Mouse (Mus musculus) cerebellum, postnatal 4 days (tissue): Measurements from ENCODE around the gene Fut1.
A peak's percentile ranks its signal among the peaks of the same experiment; 100 is the strongest.
"Not testable (repeated sequence)": the region's sequence is repeated elsewhere in the genome, so short reads cannot be mapped to it uniquely, and the experiment has no call there.

Experiments used
- DNase-seq, 2 experiments: peaks; one replicate each; pipeline ENCODE4 v3.0.0; 2022; ENCODE audit warnings: low spot score in 2 of 2, mixed read lengths in 1 of 2

Fut1 gene

DNA sequence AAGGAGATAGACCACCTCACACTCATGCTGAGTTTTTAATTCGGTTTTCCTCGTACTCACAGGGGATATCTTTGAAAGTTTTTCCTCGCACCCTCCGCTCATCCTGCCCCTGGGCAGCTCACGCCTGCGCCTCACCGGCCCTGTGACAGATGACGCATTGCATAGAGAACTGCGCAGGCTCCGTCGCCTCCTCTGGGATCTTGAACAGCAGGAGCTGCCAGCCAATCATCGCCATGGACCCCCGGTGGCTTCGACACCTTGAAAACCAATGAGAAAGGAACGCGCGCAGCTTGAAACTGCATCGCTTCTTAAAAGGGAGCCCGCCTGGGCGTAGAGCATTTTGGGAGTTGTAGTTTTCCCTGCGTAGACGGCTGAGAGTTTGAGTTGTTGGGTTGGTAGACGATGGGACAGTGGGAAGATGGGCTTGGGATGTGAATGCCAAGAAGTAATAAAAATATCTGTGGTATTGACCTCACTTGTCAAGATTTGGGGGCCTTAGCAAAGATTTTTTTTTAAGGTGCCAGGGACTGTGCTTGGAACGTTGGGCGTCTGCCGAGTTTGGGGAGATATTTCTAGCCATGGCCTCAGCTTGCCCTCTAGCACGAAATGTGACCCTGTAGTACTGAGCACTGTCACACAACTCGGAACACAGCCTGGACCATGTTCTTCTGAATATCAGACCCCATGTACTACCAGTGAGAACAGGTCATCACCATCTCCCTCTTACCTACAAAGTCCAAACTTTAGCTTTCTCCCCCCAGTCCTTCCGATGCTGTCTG, 21.7 kb downstream of the Fut1 start:
- peak; percentile 85 to 95 for DNase-seq

DNA sequence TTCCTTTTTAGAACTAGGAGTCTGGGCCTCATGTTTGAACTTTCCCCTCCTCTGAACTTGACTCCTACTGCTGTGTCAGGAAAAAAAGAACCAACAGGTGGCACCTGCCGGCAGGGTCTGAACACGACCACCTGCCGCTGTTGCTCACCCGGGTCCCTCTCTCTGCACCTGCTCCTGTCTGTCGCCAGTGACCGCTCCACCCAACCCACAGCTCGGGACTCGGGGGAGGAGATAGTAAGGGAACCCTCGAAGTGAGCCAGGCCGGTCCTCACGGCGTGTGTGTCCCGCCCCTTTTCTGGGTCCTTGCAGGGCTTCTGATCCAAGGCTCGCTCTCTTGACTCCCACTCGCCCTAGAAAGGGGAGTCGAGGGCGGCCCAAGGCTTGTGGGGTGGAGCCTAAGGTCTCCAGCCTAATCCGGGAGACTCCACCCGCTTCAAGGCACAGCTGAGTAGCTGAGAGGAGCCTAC, 22.5 kb downstream of the Fut1 start, which contains the start of gene Mamstr:
Gene Mamstr (plus strand): TSS at position 417 of the 467 bp plus-strand sequence.
- no peak for DNase-seq

DNA sequence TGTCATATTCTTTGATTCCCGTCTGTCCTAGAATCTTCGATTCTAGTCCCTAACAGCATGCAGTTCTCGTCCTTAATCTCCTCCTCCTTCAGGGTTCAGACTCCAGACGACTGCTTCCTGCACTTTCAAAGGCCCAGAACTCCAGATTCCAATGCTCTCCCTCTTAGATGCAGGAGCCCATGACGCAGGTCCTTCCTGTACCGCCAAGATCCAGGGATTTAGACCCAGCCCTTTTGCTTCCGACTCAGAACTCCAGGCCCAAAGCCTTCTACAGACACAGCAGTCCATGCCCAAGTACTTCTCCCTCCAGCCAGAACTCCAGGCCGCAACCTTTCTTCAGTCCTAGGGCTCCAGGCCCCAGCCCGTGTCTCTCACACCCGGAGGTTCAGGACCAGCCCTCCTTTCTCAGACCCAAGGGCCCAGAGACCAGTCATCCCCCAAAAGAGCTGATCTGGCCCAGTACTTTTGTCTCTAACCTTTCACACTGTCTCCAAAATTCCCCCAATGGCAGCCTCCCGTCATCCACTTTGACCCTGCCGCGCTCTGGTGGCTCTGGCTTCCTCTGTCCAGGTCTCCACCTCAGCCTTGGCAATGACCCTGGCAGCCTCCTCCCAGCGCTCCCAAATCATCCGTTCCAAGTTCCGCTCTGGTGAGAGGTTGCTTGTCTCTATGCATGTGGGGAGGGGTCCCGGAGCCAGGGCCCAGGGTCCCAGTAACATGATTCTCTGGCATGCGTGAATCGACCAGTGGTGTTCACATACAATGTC, 23.3 kb downstream of the Fut1 start:
- DNase-seq, result no peak

DNA sequence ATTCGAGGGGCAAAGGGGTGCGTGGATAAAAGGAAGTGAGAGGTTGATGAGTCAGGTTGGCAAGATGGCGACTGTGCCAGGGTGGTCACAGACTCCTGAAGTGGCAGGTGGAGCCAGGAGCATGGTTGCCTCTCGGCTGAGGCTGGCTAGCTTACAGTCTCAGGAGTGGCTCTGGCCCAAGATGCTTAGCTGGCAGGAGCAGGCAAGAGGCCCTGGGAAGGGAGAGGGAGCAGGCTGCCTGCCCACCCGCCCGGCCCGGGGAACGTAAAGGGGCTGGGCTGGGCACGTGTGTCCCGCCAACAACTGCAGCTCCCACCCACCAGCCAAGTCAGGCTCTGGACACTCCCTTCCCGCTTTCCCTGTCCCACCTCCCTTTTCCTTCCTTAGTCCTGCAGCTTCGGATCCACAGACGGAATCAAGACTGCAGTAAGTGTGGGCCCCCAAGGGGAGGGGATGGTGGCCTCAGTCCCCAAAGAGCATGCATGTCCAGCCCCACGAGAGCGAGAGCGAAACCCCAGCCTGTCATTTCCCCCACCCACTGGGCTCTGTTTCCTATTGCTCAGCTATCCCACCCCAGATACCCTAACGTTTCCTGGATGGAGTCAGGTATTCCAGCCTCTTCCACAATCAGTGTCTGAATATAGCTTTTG, 24.4 kb downstream of the Fut1 start:
- DNase-seq, result peak in 1 of 2 experiments; percentile 48

DNA sequence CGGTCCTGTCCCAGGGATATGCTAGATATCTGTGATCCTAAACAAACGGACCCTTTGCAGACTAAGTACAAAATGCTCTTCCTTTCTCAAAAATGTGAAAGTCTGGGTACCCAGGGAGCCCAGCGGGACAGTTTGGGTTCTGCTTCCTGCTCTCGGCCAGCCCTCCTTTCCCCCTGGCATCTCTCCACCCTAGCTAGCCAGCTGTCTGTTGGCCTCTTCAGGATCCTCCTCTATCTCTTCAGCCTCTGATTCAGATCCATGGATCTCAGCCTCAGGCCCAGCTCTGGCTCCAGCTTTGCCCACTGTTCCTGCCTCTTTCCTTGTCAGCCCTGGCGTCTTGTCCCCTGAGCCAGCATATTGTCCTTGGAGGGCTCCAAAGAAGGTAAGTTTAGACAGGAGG, 25.0 kb downstream of the Fut1 start:
- DNase-seq, result peak in 1 of 2 experiments; percentile 38

DNA sequence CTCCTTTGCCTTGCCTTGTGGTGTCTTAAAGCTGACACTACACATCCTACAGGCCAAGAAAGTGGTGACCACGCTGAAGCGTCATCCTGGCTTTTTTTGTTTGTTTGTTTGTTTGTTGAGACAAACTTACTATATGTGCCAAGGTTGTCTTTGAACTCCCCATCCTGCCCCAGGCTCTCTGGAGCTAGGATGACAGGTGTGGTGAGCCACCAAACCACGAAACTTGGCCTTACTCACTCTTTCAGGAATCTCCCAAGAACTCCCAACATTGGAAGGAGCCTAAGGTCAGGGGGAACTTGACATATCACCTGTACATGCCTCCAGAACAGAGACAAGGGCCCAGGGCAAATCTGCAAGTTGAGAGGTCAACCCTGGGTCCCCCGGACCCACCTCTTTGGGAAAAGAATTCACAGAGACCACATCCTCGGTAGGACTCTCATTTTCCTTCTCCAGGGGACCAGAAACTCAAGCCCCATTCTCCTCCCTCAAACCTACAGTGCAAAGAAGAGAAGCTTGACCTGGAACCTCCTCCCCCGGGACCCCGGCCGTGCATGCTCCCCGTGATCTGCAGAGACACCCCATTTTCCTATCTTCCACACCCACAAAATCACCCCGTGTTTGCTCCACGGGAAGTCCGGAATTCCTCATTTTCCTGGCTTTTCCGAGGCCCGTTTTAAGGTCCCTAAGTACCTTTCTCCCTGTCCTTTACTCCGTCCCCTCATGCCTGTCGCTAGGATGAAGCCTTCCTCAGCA, 25.6 kb downstream of the Fut1 start:
- DNase-seq, result no peak

DNA sequence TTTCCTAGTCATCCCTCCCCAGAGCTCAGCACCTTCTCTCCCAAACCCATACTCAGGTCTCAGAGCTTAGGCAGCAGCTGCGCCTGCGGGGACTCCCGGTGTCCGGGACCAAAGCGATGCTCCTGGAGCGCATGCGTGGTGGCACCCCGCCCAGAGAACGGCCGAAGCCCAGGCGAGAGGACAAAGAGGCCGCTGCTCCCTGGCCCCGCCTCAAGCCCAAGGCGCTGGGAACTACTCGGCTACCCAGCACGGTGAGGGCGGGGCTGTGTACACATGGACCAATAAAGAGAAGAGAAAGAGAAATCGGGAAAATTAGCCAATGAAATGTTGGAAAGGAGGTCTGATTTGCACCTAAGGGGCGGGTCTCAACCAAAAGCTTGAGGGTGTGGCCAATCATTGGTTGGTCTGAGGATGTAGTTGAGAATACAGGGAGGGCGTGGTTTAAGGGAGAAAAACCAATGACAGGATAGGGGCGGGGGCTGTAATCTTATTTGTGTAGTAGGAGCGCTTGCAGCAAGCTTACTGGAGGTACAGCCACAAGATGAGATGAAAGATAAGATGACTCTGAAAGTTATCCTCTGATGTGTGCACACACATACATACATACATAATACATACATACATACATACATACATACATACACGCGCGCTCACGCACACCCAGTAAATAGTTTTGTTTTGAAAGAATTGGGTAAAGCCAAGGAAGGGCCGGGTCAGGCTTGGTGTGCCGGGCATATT, 26.5 kb downstream of the Fut1 start:
- peak; percentile 87 to 96 for DNase-seq

DNA sequence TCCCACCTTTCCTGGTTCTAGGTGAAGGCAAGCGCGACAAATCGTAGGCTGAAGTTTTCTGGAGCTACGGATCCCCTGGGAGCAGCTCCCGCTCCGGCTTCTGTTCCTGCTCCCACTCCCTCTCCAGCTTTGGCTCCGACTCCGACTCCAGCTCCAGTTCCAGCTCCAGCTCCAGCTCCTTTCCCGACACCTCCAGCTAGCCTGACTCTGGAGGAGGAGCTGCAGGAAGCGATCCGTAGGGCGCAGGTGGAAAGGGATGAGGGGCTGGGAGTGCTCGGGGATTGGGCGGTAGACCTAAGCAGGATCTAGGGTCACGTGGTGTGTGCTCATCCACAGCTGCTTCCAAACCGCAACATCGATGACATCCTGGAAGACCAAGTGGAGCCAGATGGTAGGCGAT, 27.1 kb downstream of the Fut1 start:
- peak in 1 of 2 experiments; percentile 58 for DNase-seq

DNA sequence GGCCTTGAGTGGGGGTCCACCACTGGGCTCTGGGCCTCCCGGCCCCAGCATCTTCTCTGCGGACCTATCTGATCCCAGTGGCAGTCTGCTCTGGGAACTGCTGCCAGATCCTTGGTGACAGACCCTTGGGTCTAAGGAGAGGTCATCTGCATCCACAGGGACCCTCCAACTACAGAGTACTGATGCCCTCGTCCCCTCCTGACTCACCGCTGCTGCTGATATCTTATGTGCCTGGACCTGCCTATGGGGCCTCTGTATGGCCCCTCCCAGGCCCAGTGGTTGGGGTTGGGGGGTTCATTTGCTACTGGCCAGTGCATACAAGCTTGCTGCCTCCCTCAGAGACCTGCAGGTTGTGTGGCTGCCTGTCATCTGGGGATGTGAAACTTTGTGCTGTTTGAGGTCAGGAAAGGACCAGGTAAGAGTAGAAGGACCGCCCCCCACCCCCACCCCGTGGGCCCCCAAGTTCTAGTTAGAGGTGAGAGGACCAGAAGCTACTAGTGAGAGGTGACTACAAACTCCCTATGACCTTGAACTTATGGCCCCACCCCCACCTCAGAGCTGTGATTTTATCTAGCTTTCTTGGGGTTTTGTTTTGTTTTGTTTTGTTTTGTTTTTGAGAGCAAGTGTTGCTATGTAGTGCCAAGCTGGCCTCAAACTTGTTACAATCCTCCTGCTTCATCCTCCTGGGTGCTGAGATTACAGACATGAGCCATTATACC, 27.9 kb downstream of the Fut1 start:
- no peak for DNase-seq

DNA sequence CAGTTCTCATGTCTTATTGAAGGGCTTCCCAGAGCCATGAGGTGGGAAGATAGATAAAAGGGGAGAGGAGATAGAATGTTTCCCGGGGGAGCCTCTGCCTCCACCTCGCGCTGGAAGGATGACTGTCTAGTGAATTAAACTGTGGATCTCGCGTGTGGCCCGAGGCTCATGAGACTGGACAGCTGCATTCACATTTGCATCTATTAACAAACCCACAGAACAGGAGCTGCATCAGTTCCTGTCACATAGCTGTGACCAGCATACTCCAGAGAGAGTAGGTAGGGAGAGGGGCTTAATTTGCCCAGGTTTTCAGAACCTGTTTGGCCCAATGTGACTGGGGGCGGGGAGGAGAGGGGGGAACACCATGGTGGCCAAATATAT, 28.5 kb downstream of the Fut1 start:
- no peak for DNase-seq

DNA sequence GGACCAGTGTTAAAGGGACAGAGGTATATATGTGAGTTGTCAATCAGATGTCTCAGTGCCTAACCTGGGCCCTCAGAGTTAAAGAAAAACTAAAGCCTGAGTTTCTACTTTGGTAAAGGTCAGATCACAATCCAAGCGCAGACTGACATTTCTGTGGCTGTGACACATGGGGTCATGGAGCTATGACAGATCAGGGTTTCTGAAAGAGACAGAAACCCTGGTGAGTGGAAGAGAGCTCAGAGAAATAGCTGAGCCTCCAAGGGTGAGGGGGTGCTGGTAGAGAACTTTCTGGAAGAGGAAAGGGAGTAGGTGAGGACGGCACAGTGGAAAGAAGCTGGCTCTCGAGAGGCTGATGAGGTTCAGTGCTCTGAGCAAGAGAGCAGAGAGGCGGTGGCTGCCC, 29.6 kb downstream of the Fut1 start:
- DNase-seq, result no peak

DNA sequence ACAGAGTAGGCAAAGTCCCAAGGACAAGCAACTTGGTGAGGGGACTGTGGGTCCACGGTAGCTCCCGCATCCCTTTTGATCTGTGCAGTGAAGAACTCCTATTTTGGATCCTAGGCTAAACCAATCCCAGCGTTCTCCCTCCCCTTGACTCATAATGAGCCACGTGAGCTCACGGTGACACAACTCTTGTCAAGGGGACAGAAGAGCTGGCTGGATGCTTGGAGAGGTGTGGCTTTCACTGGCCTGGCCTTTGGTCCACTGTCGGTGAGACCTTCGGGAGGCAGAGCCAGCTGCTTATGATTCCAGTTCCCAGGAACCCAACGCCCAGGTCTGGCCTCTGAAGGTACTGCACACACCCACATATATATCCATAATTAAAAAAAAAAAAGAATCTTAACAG, 32.3 kb downstream of the Fut1 start:
- DNase-seq, result no peak

DNA sequence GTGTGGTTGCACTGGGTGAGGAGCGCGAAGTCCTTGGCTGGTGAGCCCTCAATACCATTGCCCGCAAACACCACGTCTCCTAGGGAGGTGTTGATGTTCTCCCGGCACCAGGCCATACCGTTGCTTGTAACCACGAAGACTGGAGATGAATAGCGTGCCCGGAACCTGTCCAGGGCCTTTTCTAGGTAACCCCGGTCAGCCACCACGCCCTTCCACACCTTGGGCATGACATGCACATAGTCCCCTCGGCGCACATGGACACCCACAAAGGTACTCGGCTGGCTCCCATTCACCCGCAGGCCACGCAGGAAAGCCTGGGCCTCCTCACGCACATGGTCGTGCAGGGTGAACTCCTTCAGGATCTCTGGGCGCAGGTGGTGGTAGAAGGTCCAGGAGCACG, 33.4 kb downstream of the Fut1 start:
- DNase-seq, result not testable (repeated sequence)

DNA sequence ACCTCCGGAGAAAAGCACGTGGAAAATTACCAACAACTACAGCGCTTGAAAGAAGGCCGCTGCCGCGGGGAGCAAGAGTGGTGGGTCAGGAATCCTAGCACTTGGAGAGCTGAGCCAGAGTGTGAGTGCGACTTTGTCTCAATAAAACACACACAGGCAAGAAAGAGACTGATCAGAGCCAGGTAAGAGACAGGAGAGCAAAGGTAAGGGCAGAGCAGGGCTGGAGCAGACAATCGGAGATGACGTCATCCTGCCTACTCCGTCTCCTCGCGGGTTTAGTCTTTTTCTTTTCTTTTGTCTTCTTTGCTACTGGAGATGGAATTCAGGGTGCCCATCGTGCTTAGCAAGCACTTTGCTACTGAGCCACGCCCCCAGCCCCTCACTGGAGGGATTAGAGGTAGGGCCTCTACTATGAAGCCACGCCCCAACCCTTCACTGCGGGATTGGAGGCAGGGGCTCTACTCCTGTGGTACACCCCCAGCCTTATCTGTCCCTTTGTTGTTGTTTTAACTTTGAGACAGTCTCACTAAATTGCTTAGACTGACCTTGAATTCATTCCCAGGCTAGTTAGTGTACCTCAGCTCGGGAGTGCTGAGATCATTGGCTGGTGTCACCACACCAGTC, 37.4 kb downstream of the Fut1 start:
- no peak for DNase-seq

DNA sequence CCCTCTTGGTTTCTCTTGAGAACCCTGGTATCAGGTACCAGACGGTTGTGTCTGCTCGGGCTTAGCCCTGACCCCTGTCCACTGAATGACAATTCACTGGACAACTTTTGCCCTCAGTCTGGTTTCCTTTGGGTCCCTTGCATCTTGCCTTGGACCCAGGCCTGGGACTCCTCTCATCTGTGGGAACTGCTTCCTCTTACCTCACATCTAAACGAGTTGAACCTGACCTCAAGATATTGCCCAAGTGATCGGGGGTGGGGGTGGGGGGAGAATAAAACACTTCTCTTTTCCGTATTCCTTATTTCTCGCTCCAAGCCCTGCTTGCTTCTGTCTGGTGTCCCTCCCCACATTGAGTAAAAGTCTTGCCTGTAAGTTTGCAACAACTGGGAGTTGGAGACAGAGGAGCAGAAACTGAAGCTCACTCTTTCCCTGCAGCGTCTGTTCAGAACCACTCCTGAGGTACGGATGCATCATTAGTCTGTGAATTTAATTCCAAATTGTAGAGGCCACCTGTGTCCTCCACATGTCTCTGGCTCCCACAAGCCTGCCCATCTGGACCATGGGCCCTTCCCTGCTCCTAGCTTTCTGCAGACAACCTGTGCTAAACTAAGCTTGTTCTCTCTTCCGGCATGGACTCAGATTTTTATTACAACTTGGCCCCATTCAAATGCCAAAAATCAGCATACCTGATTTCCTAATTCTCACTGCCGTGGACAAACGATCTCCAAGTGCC, 43.8 kb downstream of the Fut1 start:
- DNase-seq, result no peak

DNA sequence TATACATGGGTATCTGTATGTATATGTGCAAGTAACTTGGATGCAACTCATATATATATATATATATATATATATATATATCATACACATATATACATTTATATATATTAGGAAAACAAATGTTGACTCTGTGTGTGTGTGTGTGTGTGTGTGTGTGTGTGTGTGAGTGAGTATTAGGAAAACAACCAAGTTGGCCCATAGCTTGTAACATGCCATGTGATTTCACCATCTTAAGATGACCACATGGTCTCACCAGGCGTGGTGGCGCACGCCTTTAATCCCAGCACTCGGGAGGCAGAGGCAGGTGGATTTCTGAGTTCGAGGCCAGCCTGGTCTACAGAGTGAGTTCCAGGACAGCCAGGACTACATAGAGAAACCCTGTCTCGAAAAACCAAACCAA, 44.6 kb downstream of the Fut1 start:
- not testable (repeated sequence) for DNase-seq

DNA sequence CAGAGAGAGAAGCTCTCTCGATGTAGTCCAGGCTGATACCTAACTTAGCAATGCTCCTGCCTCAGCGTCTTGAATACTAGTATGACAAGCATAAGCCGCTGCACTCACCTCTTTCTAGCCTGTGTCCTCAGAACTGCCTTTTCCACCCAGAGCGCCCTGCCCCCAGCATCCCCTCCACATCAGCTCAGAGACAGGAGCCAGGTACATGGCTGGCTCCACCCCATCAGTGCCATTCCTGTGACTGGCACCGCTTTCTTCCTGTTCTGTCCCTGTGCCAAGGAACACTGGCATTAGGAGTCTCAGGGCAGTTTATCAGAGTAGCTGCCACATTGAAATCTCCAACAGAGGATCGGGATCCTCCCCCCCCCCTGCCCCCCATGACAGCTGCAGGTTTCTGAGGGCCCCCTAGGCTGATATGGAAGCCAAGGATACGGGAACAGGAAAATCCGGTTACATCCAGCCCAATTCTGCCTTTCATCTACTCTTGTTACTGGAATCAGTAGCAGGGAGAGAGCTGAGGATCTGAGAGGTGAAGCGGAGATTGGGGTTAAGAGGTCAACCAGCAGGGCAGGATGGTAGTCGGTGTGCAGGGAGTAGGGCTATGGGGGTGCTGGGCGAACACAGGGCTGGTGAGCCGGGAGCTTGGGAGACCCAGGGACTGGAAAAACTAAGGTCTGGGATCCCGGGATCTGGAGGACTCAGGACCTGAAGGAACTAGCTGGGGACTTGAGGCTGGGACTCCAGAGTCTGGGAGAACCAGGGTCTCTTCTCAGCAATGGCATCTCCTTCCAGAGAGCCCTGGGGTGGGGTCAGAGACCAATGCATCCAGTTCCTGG, 48.4 kb downstream of the Fut1 start:
- no peak for DNase-seq

DNA sequence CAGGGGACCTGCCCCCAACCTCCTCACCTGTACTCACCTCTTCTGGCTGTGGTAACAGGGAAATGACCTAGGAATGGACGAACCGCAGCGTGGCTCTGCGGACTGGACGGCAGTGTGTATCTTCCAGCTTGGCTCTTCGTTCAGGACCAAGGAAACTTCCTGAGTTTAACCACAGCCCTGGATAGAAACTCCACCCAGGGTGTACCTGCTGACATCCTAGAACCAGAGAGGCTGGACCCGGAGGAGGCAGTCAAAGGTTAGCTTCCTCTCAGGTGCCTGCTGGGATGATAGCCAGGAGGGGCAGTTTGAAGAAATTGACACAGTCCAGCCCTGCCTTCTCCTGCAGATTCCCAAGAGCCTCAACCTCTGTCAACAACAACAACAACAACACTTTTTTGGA, 49.1 kb downstream of the Fut1 start, which contains the start of gene Fut2:
Gene Fut2 (minus strand): TSS at position 234 of the 400 bp plus-strand sequence.
- DNase-seq, result no peak
